ENCODE assay signal across 8 mouse cellular contexts in genomic region chr9:123020995-123021631, GRCm38 (mm10). TPM values are rescaled to one million over a fixed set of nuclear protein-coding genes. Genes with fewer than 3 reads are reported as not detected.
DNase-seq lines count a peak whose midpoint lies in the region; ATAC-seq lines count a peak whose summit lies in the region.

Tmem42 (plus strand) TSS chr9:123021326.

- peaks cover 8% of the 10 kb centered on the region for H3K4me1 ChIP-seq in hindbrain, embryonic 12.5 days

- peak; percentile 93 for DNase-seq in Muller cell, postnatal 12 days (ENCODE audit: inconsistent ontology term)
- DNase-seq in cerebellum, adult 9-11 months: peak; percentile 92
- peak; percentile 74 to 84 for DNase-seq in frontal cortex, postnatal 10 days (ENCODE audit: low spot score in 2 of 2)
- DNase-seq in layer of hippocampus, postnatal 14 days (ENCODE audit: low spot score in 2 of 2): peak; percentile 87 to 88
- DNase-seq in lung, postnatal 14 days: peak; percentile 82
- DNase-seq in retina, adult 2 months (ENCODE audit: low read depth, low spot score): peak; percentile 81
- peak; percentile 87 to 88 for DNase-seq in thymus, postnatal 36 days

- peak; percentile 95 for ATAC-seq in hindbrain, embryonic 12.5 days (ENCODE audit: low FRiP score)

- peaks cover 11% of the 10 kb centered on the region for H3K36me3 ChIP-seq in hindbrain, embryonic 12.5 days

- H3K27ac ChIP-seq in hindbrain, embryonic 12.5 days: peak within 1 kb of the TSS; percentile 94

- peak within 1 kb of the TSS; percentile 66 for H3K4me2 ChIP-seq in hindbrain, embryonic 12.5 days (replicated peaks)

- WGBS in hindbrain, embryonic 12.5 days: under 1% methylated on average over 48 of the region's 69 CpGs

- H3K9me3 ChIP-seq in hindbrain, embryonic 12.5 days (replicated peaks): no peaks in the 10 kb centered on the region

- peak within 1 kb of the TSS; percentile 75 for H3K4me3 ChIP-seq in hindbrain, embryonic 12.5 days

- no peaks in the 10 kb centered on the region for H3K27me3 ChIP-seq in hindbrain, embryonic 12.5 days

- peak within 1 kb of the TSS; percentile 66 for H3K9ac ChIP-seq in hindbrain, embryonic 12.5 days

RNA-seq across cellular contexts. Expression of gene Tmem42, which starts in this region (rescaled TPM):
- 17.7 and 19.6 TPM in 2 replicates for polyA plus RNA-seq in hindbrain, embryonic 12.5 days (2016; fragmentation: Nextera tagmentation; extraction: Ambion mirVana)
- total RNA-seq in layer of hippocampus, postnatal 14 days (2021): 10 to 100 TPM; 27.3 to 36.0 TPM

Comparison
In these comparisons a context has a peak if more than half of its experiments do, and no peak if none do; other contexts are left out.
1. Peak in every context shown above with its lines: DNase-seq, ATAC-seq, H3K4me3 ChIP-seq and H3K27ac ChIP-seq.